Mouse (Mus musculus) small intestine, adult 2 months (tissue): Measurements from ENCODE around the gene Dcdc2c. TPM values are rescaled to one million over a fixed set of nuclear protein-coding genes. Genes with fewer than 3 reads are reported as not detected.

Experiments
- H3K27ac ChIP-seq: fragments of 200-500 bp; 2 replicates; pipeline ENCODE4 v1.5.1; 2012; ENCODE audit warnings: low read depth, low read length, control low read depth, inconsistent platforms; ENCODE audit not compliant: insufficient read depth
- H3K27me3 ChIP-seq: fragments of 200-500 bp; 2 replicates; pipeline ENCODE4 v1.6.1; 2012; ENCODE audit warnings: mild to moderate bottlenecking, moderate library complexity, low read length, inconsistent platforms; ENCODE audit not compliant: control insufficient read depth, insufficient read depth
- H3K36me3 ChIP-seq: fragments of 200-500 bp; 2 replicates; pipeline ENCODE4 v1.6.1; 2012; ENCODE audit warnings: mild to moderate bottlenecking, low read length, control low read depth, inconsistent platforms; ENCODE audit not compliant: control insufficient read depth, insufficient read depth
- H3K4me1 ChIP-seq: fragments of 200-500 bp; 2 replicates; pipeline ENCODE4 v1.6.1; 2012; ENCODE audit warnings: low read length, inconsistent platforms, mixed read lengths; ENCODE audit not compliant: control insufficient read depth, insufficient read depth, insufficient read length
- H3K4me3 ChIP-seq: fragments of 200-500 bp; 2 replicates; pipeline ENCODE4 v1.5.1; 2012; ENCODE audit warnings: low read depth, mild to moderate bottlenecking, control low read depth, inconsistent platforms, low read length, moderate library complexity
- CTCF ChIP-seq: fragments of 200-500 bp; IDR thresholded peaks from 2 replicates; pipeline ENCODE4 v1.5.1; 2012; ENCODE audit warnings: low read depth, mild to moderate bottlenecking, control low read depth, inconsistent platforms, low read length, moderate library complexity, mixed read lengths; ENCODE audit not compliant: insufficient replicate concordance, insufficient read length; ENCODE audit errors: extremely low read depth
- POLR2A ChIP-seq: fragments of 200-500 bp; IDR thresholded peaks from 2 replicates; pipeline ENCODE4 v1.6.1; 2012; ENCODE audit warnings: low read depth, mild to moderate bottlenecking, control low read depth, inconsistent platforms, low read length, moderate library complexity
- WGBS: fragments of 180-500 bp; shearing (Covaris S2); methylation state at CpG from one replicate; pipeline ENCODE4 v1.1.7; 2018; 5-methylcytosine and 5-hydroxymethylcytosine counted together
- polyA plus RNA-seq: library from polyadenylated mRNA; depleted of rRNA; stranded (reverse); fragments of >200 nt; gene quantifications from 2 replicates; pipeline ENCODE4 v1.2.3, GENCODE M21; 2012; rRNA removed

Dcdc2c gene
- polyA plus RNA-seq, 1 experiment: not detected

- 86% methylated on average over 4 of the region's 4 CpGs for WGBS
- TF ChIP-seq CTCF: no peak
- no peak for TF ChIP-seq POLR2A
- H3K27me3 ChIP-seq: no peaks in the 10 kb centered on the region
These were observed 149.9 kb downstream of the Dcdc2c start for GRCm38 (mm10) chr12:28402256-28402655.

GRCm38 (mm10) chr12:28401372-28401771, 150.8 kb downstream of the Dcdc2c start:
- Histone ChIP-seq H3K4me3 (no peak overlapping the region), H3K27me3 (no peaks in the 10 kb centered on the region), H3K4me1 (no peaks in the 10 kb centered on the region), H3K36me3 (no peaks in the 10 kb centered on the region), H3K27ac (no peak overlapping the region)
- TF ChIP-seq POLR2A (no peak), CTCF (no peak)
- WGBS: 66% methylated on average over 5 of the region's 5 CpGs

More at GRCm38 (mm10) chr12:28402256-28402655, 149.9 kb downstream of the Dcdc2c start:
- H3K36me3 ChIP-seq: no peaks in the 10 kb centered on the region
- H3K4me1 ChIP-seq: no peaks in the 10 kb centered on the region
- H3K4me3 ChIP-seq: no peak overlapping the region
- no peak overlapping the region for H3K27ac ChIP-seq

GRCm38 (mm10) chr12:28392129-28392528, 160.1 kb downstream of the Dcdc2c start:
- TF ChIP-seq POLR2A (no peak), CTCF (no peak)
- Histone ChIP-seq H3K27ac (no peak overlapping the region), H3K27me3 (no peaks in the 10 kb centered on the region), H3K36me3 (no peaks in the 10 kb centered on the region), H3K4me3 (no peak overlapping the region), H3K4me1 (no peaks in the 10 kb centered on the region)
- WGBS: 40% methylated on average over 6 of the region's 6 CpGs

Other genes starting within 250 kb of the Dcdc2c start
- not detected in 2 replicates for gene Allc, start 30.1 kb upstream of the Dcdc2c start, polyA plus RNA-seq
- 0.10 and 0.13 TPM in 2 replicates for gene Colec11, start 71.0 kb upstream of the Dcdc2c start, polyA plus RNA-seq
- 56.0 and 82.1 TPM in 2 replicates for gene Rps7, start 83.6 kb upstream of the Dcdc2c start, polyA plus RNA-seq
- gene Rnaseh1, start 97.2 kb upstream of the Dcdc2c start, polyA plus RNA-seq: 2.5 and 5.0 TPM in 2 replicates
- 4.5 and 4.9 TPM in 2 replicates for gene Adi1, start 122.8 kb upstream of the Dcdc2c start, polyA plus RNA-seq
- gene Trappc12, start 198.1 kb upstream of the Dcdc2c start, polyA plus RNA-seq: 8.8 and 15.2 TPM in 2 replicates
- 27.4 and 57.7 TPM in 2 replicates for gene Eipr1, start 199.4 kb upstream of the Dcdc2c start, polyA plus RNA-seq